Mouse (Mus musculus) stomach, postnatal 0 days (tissue): ENCODE results near the gene Dchs1.

ENCODE experiments used
- CTCF ChIP-seq: IDR thresholded peaks from 2 replicates; pipeline ENCODE4 v1.5.1; 2016; ENCODE audit warnings: antibody characterized with exemption, low read depth, mild to moderate bottlenecking, moderate library complexity
- EP300 ChIP-seq: optimal IDR thresholded peaks from 2 replicates; pipeline ENCODE3; 2016; ENCODE audit warnings: antibody characterized with exemption

- TF ChIP-seq CTCF, result no peak
- no peak for TF ChIP-seq EP300
Measured at GRCm38 (mm10) chr7:105740089-105740795, 47.2 kb downstream of the Dchs1 start.
